Mouse (Mus musculus) lung, postnatal 10 days (tissue): Measurements from ENCODE around the gene Zbtb4.

Experiments used
- DNase-seq: peaks from one replicate; pipeline ENCODE4 v3.0.0; 2021

Gene Zbtb4

GRCm38 (mm10) chr11:69801379-69801977, 35.8 kb downstream of the Zbtb4 start, which contains the start of gene Fgf11:
Fgf11 (minus strand) TSS chr11:69801857.
- no peak for DNase-seq

- peak; percentile 93 for DNase-seq
Measured at GRCm38 (mm10) chr11:69802648-69803105, 37.0 kb downstream of the Zbtb4 start.

GRCm38 (mm10) chr11:69803328-69803727, 37.6 kb downstream of the Zbtb4 start:
- DNase-seq: no peak

- peak; percentile 85 for DNase-seq
Measured at GRCm38 (mm10) chr11:69803786-69804651, 38.3 kb downstream of the Zbtb4 start.

- DNase-seq: peak; percentile 58
Measured at GRCm38 (mm10) chr11:69804652-69804940, 38.9 kb downstream of the Zbtb4 start.

GRCm38 (mm10) chr11:69804972-69805909, 39.5 kb downstream of the Zbtb4 start, which contains the start of gene Tmem102:
Tmem102 (minus strand) TSS chr11:69805624.
- DNase-seq: peak; percentile 76

- no peak for DNase-seq
Measured at GRCm38 (mm10) chr11:69806378-69806777, 40.7 kb downstream of the Zbtb4 start.

GRCm38 (mm10) chr11:69807641-69808040, 41.9 kb downstream of the Zbtb4 start:
- DNase-seq: no peak

GRCm38 (mm10) chr11:69810280-69810679, 44.6 kb downstream of the Zbtb4 start:
- no peak for DNase-seq

GRCm38 (mm10) chr11:69815155-69815554, 49.4 kb downstream of the Zbtb4 start, which contains the start of gene Gm39566:
Gm39566 (minus strand) TSS chr11:69815298.
- no peak for DNase-seq

GRCm38 (mm10) chr11:69816520-69816919, 50.8 kb downstream of the Zbtb4 start:
- no peak for DNase-seq

GRCm38 (mm10) chr11:69818365-69818764, 52.7 kb downstream of the Zbtb4 start, which contains the start of gene Spem2:
Spem2 (minus strand) TSS chr11:69818465.
- no peak for DNase-seq

- no peak for DNase-seq
Measured at GRCm38 (mm10) chr11:69818871-69819270, 53.2 kb downstream of the Zbtb4 start.

GRCm38 (mm10) chr11:69822080-69822479, 56.4 kb downstream of the Zbtb4 start, which contains the start of gene Spem1:
Spem1 (minus strand) TSS chr11:69822180.
- no peak for DNase-seq

GRCm38 (mm10) chr11:69823456-69823855, 57.7 kb downstream of the Zbtb4 start:
- DNase-seq: no peak

GRCm38 (mm10) chr11:69828832-69829231, 63.1 kb downstream of the Zbtb4 start:
- no peak for DNase-seq

GRCm38 (mm10) chr11:69833554-69833953, 67.8 kb downstream of the Zbtb4 start:
- DNase-seq: no peak
